Mouse (Mus musculus) spleen, adult 12 weeks (tissue): ENCODE measurements around the gene Gm21970.
"Not testable (repeated sequence)": the region's sequence is repeated elsewhere in the genome, so short reads cannot be mapped to it uniquely, and the experiment has no call there.

Experiments
- DNase-seq: peaks from one replicate; pipeline ENCODE4 v3.0.0; 2022; ENCODE audit warnings: low spot score

The Gm21970 gene

GRCm38 (mm10) chr16:91438599-91438998 is 47.1 kb downstream of the Gm21970 start:
- DNase-seq, result not testable (repeated sequence)

GRCm38 (mm10) chr16:91441366-91441765 is 49.8 kb downstream of the Gm21970 start:
- no peak for DNase-seq

- peak; percentile 73 for DNase-seq
These were observed 50.3 kb downstream of the Gm21970 start for GRCm38 (mm10) chr16:91441811-91442240.

GRCm38 (mm10) chr16:91442446-91442845 is 50.9 kb downstream of the Gm21970 start:
- peak; percentile 51 for DNase-seq

- DNase-seq, result no peak
These were observed 51.7 kb downstream of the Gm21970 start for GRCm38 (mm10) chr16:91443211-91443611.

- no peak for DNase-seq
These were observed 53.3 kb downstream of the Gm21970 start for GRCm38 (mm10) chr16:91444847-91445246.

GRCm38 (mm10) chr16:91445566-91445965 is 54.0 kb downstream of the Gm21970 start:
- DNase-seq, result no peak

- DNase-seq, result no peak
These were observed 55.4 kb downstream of the Gm21970 start for GRCm38 (mm10) chr16:91446778-91447511.

GRCm38 (mm10) chr16:91447512-91447900 is 56.0 kb downstream of the Gm21970 start:
- DNase-seq, result no peak

GRCm38 (mm10) chr16:91448088-91448487 is 56.6 kb downstream of the Gm21970 start:
- no peak for DNase-seq

- DNase-seq, result no peak
These were observed 57.4 kb downstream of the Gm21970 start for GRCm38 (mm10) chr16:91448895-91449294.

- DNase-seq, result no peak
These were observed 58.9 kb downstream of the Gm21970 start for GRCm38 (mm10) chr16:91450137-91451064.

GRCm38 (mm10) chr16:91451949-91452348 is 60.4 kb downstream of the Gm21970 start:
- DNase-seq, result no peak

- DNase-seq, result no peak
These were observed 60.9 kb downstream of the Gm21970 start for GRCm38 (mm10) chr16:91452363-91452896.

GRCm38 (mm10) chr16:91455868-91456267 is 64.3 kb downstream of the Gm21970 start:
- no peak for DNase-seq

- peak; percentile 18 for DNase-seq
These were observed 66.8 kb downstream of the Gm21970 start for GRCm38 (mm10) chr16:91458301-91458746.

- no peak for DNase-seq
These were observed 67.5 kb downstream of the Gm21970 start for GRCm38 (mm10) chr16:91458976-91459375.

- DNase-seq, result no peak
These were observed 67.9 kb downstream of the Gm21970 start for GRCm38 (mm10) chr16:91459396-91459795.

GRCm38 (mm10) chr16:91459841-91460370 is 68.4 kb downstream of the Gm21970 start:
- DNase-seq, result peak; percentile 37

- no peak for DNase-seq
These were observed 69.6 kb downstream of the Gm21970 start for GRCm38 (mm10) chr16:91461066-91461638.

GRCm38 (mm10) chr16:91461773-91462181 is 70.3 kb downstream of the Gm21970 start:
- DNase-seq, result no peak

GRCm38 (mm10) chr16:91462644-91463043 is 71.1 kb downstream of the Gm21970 start:
- DNase-seq, result no peak
